Mouse (Mus musculus) stomach, postnatal 0 days (tissue): ENCODE data around the gene Mrpl53.

ENCODE experiments used
- CTCF ChIP-seq: IDR thresholded peaks from 2 replicates; pipeline ENCODE4 v1.5.1; 2016; ENCODE audit warnings: antibody characterized with exemption, low read depth, mild to moderate bottlenecking, moderate library complexity
- EP300 ChIP-seq: optimal IDR thresholded peaks from 2 replicates; pipeline ENCODE3; 2016; ENCODE audit warnings: antibody characterized with exemption

DNA sequence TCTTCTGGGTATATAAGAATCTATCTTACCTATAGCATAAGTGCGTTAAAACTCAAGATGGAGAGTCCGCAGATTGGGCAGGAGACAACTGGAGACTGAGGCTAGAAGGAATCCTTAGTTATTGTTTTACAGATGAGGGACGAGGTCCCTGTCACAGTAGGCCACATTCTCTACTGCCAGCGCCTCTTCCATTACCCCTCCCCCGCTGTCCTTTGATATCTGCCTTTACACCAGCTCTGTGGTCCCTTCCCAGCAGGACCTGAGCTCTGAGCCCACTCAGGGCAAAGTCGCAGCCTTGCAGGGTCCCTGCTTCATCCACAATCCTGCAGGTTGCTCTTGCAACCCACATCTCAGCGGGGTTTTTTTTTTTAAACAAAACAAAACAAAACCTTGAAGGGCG lies 40.6 kb upstream of the Mrpl53 start:
- TF ChIP-seq CTCF (no peak), EP300 (no peak)
